Mouse (Mus musculus) limb, embryonic 11.5 days (tissue): ENCODE measurements at regions not wholly inside any gene's neighbourhood (a gene's known extent, or its start where the extent isn't known, plus 50 kb on each side); places are given as distances from the start of the nearest gene placed in this dataset.

Experiments used
- ATAC-seq: fragments of 200-750 bp; cut with Nextera tagmentation; 2 replicates; pipeline ENCODE4 v1.8.0; 2017; ENCODE audit warnings: low read depth; ENCODE audit not compliant: insufficient number of reproducible peaks, low FRiP score, low TSS enrichment
- DNase-seq: peaks from one replicate; pipeline ENCODE4 v3.0.0-alpha.2; 2015; ENCODE audit warnings: low spot score
- H3K27ac ChIP-seq: fragments of 300-500 bp; sonication (generic); replicated peaks from 2 replicates; pipeline ENCODE4 v1.5.1; 2014; ENCODE audit warnings: low read depth, mild to moderate bottlenecking, low read length
- H3K27me3 ChIP-seq: fragments of 300-500 bp; sonication (generic); 2 replicates; pipeline ENCODE4 v1.6.1; 2014; ENCODE audit warnings: mild to moderate bottlenecking, low read length, mixed read lengths; ENCODE audit not compliant: control insufficient read depth, insufficient read depth
- H3K36me3 ChIP-seq: fragments of 300-500 bp; sonication (generic); 2 replicates; pipeline ENCODE4 v1.6.1; 2014; ENCODE audit warnings: mild to moderate bottlenecking, low read length, moderate library complexity, mixed read lengths; ENCODE audit not compliant: control insufficient read depth, insufficient read depth
- H3K4me1 ChIP-seq: fragments of 300-500 bp; sonication (generic); 2 replicates; pipeline ENCODE4 v1.6.1; 2014; ENCODE audit warnings: low read length, mixed read lengths; ENCODE audit not compliant: control insufficient read depth, insufficient read depth
- H3K4me2 ChIP-seq: fragments of 300-500 bp; sonication (generic); 2 replicates; pipeline ENCODE4 v1.6.1; 2014; ENCODE audit warnings: low read depth, mild to moderate bottlenecking, moderate library complexity; ENCODE audit not compliant: severe bottlenecking
- H3K4me3 ChIP-seq: fragments of 300-500 bp; sonication (generic); 2 replicates; pipeline ENCODE4 v1.5.1; 2014; ENCODE audit warnings: low read depth, low read length
- H3K9ac ChIP-seq: fragments of 300-500 bp; sonication (generic); 2 replicates; pipeline ENCODE4 v1.6.1; 2014; ENCODE audit warnings: mild to moderate bottlenecking, low read length
- H3K9me3 ChIP-seq: fragments of 300-500 bp; sonication (generic); 2 replicates; pipeline ENCODE4 v1.6.1; 2016; ENCODE audit warnings: low read length; ENCODE audit not compliant: control insufficient read depth
- WGBS: fragments of 180-500 bp; shearing (Covaris S2); extraction: QIAGEN DNeasy Blood & Tissue Kit; methylation state at CpG from one replicate; pipeline ENCODE4 v1.1.7; 2014; 5-methylcytosine and 5-hydroxymethylcytosine counted together

- H3K4me1 ChIP-seq, result no peaks in the 10 kb centered on the region
- H3K36me3 ChIP-seq, result no peaks in the 10 kb centered on the region
- ATAC-seq, result no peak
- no peak overlapping the region for H3K27ac ChIP-seq
- no peak overlapping the region for H3K4me2 ChIP-seq
- no peaks in the 10 kb centered on the region for H3K9me3 ChIP-seq
- 90% methylated on average over 2 of the region's 2 CpGs for WGBS
- no peak overlapping the region for H3K4me3 ChIP-seq
- no peak overlapping the region for H3K9ac ChIP-seq
- no peaks in the 10 kb centered on the region for H3K27me3 ChIP-seq
- no peak for DNase-seq
These were observed 294.9 kb upstream of the Ascc3 start for GRCm38 (mm10) chr10:50297547-50297946.

GRCm38 (mm10) chr10:50311989-50312388 lies 280.5 kb upstream of the Ascc3 start:
- H3K4me3 ChIP-seq, result no peak overlapping the region
- ATAC-seq, result no peak

GRCm38 (mm10) chr10:50312591-50312990 lies 279.9 kb upstream of the Ascc3 start:
- Histone ChIP-seq H3K4me3 (no peak overlapping the region), H3K27me3 (no peaks in the 10 kb centered on the region), H3K36me3 (no peaks in the 10 kb centered on the region), H3K9ac (no peak overlapping the region), H3K4me1 (no peaks in the 10 kb centered on the region), H3K9me3 (no peaks in the 10 kb centered on the region), H3K27ac (no peak overlapping the region), H3K4me2 (no peak overlapping the region)
- DNase-seq, result no peak
- ATAC-seq, result peak; percentile 31; the same call in 1 of the 2 replicates
- 82% methylated on average over 7 of the region's 9 CpGs for WGBS

More at GRCm38 (mm10) chr10:50311989-50312388, 280.5 kb upstream of the Ascc3 start:
- no peaks in the 10 kb centered on the region for H3K36me3 ChIP-seq
- H3K9ac ChIP-seq, result no peak overlapping the region
- H3K9me3 ChIP-seq, result no peaks in the 10 kb centered on the region
- H3K27me3 ChIP-seq, result no peaks in the 10 kb centered on the region
- no peak overlapping the region for H3K4me2 ChIP-seq
- DNase-seq, result no peak
- H3K4me1 ChIP-seq, result no peaks in the 10 kb centered on the region
- H3K27ac ChIP-seq, result no peak overlapping the region
